Mouse (Mus musculus): ENCODE measurements around the gene Tprn. TPM values are rescaled to one million over a fixed set of nuclear protein-coding genes. Genes with fewer than 3 reads are reported as not detected.

Tprn gene
- total RNA-seq, 4 experiments from 2014 or later = 26.5 to 30.6 (median 28.6) TPM

DNA sequence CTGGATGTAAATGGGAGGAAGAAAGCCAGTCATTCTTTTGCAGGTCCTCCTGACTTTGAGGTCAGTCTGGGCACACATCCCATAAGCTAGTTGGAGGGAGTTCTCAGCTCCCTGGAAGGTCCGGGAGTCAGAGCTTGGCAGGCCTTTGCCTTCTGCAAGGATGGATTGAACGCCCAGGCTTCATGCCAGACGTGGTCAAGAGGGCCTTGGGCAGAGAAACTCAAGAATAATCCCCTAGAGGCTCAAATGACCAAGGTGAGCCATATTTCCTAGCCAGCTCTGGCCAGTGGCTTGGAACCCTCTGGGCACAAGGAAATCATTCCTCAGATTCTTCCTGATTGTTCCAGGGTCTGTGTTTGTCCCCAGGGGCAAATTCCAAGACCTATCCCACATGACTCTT is 2.4 kb downstream of the Tprn start:
- DNase-seq (ENCODE audit: low spot score in 2 of 2) = no peak

DNA sequence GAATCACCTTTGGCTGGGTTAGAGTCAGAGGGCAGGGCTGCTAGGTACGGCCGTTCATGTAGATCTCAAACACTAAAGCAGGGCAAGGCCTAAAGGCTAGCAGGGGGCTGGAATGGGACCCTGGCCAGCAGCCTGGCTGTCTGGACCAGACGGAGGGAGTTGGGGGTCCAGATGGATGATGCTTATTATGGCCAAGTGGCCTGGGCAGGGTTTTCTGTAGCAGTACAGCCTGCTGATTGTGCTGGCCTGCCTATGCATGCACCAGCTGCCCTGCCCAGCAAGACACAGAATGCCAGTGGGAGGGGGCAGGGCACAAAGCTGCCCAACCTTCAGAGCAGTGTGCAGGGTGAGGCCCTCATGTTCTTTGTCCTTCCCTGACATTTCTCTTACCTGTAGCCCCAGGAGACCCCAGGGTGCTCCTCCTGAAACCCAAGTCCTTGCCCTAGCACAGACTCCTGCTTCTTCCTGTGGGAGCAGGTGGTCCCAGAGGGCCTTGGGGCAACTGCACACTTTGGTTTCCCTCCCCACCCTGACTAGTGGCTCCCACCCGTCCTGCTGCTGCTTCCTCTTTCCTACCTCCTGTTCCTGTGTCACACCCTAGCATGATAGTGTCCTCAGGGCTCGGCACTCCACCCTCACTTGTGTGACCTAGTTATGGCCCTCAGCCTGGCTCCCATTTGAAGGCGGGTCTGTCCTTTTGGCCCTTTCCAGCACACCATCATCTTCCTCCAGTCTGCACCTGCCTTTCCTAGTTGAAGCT is 3.7 kb downstream of the Tprn start:
- no peak for DNase-seq (ENCODE audit: low spot score in 2 of 2)

DNA sequence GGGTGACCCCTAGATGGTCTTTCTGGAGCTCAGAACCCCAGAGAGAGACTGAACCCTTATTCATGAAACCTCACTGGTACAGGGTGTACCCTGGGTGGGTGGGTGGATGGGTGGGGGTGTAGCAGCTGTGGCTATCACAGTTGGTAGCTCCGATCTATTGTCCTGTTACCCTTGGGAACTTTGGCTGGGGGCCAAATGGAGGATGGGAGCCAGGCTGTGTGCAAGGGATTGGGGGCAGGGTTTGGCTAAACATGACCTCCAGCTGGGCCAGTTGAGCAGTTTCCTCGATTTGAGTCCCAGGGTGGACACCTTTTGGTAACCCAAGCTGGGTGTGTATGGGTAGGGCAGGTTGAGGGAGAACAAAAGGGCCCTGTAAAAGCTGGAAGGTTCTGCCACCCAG is 4.3 kb downstream of the Tprn start:
- DNase-seq (ENCODE audit: low spot score in 2 of 2) = peak in 1 of 2 experiments; percentile 80

DNA sequence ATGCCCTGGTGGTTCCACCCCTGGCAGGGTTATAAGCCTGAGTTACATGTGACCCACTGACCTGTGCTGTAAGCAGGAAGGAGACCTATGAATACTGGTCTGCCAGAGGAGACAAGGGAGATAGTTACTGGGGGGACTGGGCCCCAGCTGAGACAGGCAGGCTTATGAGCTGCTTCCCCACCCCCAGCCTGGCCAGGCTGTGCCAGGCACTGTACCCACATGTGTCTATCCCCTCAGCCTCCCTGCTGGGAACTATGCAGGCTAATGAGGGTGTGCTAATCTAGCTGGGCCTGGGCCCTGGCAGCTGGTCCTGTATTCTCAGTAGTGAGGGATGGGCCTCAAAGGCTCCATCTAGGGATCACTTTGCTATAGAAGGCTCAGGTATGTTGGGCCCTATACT is 4.8 kb downstream of the Tprn start:
- DNase-seq (ENCODE audit: low spot score in 2 of 2) = peak in 1 of 2 experiments; percentile 72

DNA sequence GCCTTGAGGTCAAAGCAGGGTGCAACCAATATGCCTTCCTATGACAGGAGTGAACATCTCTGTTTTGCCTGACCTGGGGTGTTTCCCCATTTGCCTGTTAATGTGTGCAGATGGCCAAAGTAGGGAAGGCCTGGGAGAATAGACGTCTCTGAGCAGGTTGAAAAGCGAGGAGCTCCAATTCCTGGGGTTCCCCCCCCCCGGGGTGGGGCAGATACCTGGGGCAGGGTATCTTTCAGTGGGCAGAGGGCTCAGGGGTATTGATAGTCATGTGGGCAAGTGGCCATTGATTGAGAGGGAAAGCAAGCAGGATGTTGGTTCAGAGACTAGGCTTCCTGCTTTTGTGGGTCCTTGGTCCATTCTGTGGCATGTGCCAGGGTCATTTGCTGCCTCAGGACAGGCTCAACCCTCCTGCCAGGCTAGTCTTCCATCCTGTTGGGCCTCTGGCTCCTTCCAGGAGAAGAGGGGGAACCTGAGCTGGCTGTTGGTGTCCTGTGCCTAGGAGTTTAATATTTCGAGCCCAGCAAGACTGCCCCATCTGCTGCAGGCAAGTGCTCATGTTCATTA is 5.4 kb downstream of the Tprn start:
- DNase-seq (ENCODE audit: low spot score in 2 of 2) = no peak

DNA sequence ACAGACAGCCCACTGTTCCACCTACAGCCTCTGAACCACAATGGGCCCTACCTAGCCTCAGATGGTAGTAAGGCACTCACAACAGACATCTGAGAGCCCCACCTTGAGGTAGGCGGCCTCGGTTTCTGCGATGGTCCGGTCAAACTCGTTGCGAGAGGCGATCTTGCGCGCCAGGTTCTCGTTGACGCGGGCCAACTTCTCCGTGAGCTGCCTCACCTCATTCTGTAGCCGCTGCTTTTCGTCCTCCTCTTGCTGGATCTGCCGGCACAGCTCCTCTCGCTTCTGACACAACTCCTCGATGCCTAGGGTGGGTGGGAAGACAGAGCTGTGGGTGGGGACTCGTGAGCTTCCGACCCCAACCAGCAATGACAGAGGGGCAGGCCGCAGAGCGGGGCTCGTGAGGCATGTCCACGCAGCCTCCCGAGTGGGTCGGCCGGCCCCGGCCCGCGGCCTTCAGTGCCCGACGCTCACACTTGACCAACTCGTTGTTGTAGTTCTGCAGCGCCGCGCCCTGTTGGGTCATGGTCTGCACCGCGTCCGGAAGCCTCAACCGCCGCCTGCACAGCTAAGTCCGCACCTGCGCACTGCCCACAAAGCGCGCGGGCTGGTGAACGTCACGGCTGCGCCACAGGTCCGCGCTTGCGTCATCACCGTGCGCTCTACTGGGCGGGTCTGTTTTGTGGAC is 9.6 kb downstream of the Tprn start, which contains the start of the genes Ssna1 and Anapc2:
Ssna1 (minus strand) TSS at position 612 of the 685 bp plus-strand sequence.
Anapc2 (plus strand) TSS at position 652 of the 685 bp plus-strand sequence.
- DNase-seq (ENCODE audit: low spot score in 2 of 2) = peak; percentile 94 to 99

DNA sequence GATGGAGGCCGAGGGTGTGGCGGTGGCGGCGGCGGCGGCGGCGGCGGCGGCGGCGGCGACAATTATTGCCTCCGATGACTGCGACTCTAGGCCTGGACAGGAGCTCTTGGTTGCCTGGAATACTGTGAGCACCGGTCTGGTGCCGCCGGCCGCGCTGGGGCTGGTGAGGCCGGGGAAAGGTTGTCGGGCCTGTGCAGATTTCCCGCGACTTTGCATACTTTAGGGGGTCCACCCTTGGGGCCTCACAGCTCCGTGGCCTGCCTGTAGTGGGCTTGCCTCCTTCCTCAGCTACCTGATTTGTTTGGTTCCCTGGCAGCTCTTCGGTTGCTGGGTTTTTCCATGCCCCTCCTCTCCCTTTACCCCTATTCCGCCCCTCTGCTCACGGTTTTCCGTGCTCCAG is 10.1 kb downstream of the Tprn start:
- DNase-seq (ENCODE audit: low spot score in 2 of 2) = no peak

DNA sequence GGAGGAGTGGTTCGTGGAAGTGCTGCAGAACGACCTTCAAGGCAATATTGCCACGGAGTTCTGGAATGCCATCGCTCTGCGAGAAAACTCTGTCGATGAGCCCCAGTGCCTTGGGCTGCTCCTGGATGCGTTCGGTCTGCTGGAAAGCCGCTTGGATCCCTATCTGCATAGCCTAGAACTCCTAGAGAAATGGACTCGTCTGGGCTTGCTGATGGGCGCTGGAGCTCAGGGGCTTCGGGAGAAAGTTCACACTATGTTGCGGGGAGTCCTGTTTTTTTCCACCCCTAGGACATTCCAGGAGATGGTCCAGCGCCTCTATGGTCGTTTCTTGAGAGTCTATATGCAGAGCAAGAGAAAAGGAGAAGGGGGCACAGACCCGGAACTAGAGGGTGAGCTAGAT is 10.6 kb downstream of the Tprn start:
- DNase-seq (ENCODE audit: low spot score in 2 of 2) = no peak

DNA sequence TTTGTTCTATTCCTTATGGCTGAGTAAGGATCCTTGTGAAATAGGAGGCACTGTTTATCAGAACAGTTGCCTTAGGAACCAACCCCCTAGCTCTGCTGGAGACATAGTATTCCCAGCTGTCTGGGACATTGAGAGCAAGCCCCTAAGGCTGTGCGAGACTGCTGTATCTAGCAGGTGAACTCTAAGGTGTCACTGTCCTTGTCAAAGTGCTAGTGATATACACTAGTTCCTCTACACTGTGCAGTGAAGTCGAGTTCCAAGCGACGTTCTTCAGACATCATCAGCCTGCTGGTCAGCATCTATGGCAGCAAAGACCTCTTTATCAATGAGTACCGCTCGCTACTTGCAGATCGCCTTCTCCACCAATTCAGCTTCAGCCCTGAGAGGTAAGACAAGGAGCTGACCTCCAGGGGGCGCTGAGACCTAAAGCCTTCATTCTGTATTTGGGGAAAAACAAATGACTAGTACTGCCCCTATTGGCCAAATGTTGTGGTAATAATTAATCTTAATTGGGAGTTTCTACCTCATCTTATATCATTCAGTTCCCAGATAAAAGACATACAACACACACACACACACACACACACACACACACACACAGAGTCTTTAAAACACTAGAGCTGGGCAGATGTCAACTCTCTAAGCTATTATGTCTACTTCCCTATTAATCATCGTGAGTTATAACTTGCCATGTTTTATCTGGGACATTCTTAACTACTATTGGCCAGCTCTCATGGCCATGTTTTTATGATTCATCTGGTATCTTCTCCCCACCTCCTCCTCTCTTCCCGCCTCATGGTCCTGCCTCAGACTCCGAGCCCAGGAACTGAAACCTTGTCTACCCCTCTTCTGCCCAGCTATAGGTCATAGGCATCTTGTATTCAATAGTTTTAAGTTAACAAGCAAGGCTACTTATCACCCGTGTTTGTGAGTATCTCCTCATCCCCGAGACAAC is 16.8 kb downstream of the Tprn start:
- no peak for DNase-seq (ENCODE audit: low spot score in 2 of 2)

DNA sequence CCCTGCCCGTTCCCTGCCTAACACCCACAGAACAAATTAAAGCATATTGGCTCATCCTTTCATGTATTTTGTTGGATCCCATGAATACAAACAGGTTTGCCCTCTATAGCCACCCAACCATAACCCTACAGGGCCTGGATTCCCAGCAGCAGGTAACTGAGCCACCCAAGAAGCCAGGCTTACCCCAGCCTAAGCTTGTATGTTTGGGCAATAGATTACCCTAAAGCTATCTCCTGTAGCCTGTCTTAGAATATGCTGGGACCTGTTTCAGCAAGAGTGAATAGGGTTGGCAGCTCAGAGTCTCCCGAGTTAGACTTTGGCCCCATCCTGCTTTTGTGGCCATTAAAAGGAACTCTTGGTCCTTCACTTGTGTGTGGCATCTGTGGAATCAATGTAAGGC is 23.1 kb downstream of the Tprn start:
- no peak for DNase-seq (ENCODE audit: low spot score in 2 of 2)

DNA sequence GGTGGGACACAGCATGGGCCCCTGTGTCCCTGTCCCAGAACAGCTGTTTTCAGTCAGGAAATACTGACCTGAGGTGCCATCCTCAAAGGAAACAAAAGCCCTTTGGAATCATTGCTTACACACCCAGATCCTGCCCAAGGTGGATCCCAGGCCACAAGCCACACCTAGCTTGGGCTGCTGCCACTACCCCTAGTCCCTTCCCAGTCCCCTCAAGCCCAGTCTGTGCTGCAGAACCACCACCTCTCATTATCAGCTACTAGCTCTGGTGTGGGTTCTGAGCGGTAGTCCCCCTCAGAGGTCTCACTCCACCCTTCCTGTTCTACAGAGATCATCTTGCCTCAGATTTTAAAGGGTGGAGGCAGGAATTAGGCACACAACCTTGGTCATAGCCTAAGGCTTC is 23.9 kb downstream of the Tprn start:
- no peak for DNase-seq (ENCODE audit: low spot score in 2 of 2)

DNA sequence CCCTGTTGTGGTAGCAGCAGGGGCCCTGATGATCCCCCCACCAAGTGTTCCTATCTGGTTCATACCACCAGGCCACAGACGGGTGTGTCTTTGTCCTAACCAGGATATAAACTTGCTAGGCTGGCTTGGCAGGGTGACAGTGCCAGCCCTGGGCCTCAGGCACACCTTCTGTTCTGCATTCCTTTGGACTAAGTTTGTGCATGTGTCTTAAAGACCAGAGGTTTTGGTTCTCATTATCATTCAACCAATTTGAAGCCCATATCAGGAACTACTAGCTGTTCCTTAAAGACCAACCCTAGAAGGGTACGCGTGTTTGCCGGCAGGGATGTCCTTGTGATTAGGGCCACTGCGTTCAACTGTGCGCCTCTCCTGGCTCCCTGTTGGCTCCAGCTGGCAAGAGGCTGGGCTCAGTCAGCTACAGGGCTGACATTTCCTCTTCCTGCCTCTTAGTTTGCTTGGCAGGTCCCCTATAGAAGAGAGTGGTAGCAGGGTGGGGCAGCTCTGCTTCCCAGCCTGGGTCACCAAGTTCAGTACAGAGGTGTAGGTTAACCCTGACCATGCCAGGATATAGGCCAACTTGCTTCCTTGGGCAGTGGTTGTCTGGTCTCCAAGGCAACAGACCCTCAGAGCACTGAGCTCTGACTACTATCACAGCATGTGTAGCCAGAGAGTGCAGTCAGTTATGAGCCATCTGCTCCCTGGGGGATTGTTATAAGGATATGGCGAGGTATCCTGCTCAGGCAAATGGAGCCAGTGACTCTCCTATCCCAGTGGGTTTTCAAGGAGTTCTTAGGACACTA is 24.6 kb downstream of the Tprn start:
- DNase-seq (ENCODE audit: low spot score in 2 of 2) = no peak

DNA sequence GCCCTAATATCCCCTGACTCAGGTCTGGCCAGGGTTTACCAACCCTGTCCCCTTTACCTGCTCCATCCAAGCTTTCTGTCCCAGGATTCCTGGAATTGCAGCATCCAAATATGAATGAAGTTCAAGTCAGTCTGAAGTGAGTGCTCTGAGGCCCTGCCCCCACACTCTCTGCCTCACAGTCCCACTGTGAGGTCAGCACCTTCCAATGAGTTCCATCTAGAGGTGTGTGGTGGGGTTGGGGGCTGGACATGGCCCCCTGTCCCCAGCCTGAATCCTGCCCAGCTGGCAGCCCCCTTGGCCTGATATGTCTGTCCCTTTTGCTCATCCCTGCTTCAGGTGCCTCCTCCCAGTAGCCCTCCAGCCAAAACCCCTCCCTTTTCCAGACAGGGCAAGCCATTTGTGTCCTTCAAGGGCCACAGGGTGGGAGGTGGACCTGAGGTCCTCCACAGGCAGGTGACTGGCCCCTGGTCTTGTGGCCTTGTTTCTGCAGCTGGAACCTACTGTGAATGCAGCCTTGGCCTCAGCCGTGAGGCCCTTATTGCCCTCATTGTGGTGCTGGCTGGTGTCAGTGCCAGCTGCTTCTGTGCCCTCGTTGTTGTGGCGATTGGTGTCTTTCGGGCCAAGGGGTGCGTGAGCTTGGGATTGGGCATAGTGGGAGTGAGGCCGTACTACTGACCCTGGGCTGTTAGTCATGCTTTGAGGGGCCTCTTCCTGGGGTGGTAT is 25.7 kb downstream of the Tprn start, which contains the start of gene Tmem210:
Tmem210 (plus strand) TSS at position 219 of the 723 bp plus-strand sequence.
- DNase-seq (ENCODE audit: low spot score in 2 of 2) = no peak

DNA sequence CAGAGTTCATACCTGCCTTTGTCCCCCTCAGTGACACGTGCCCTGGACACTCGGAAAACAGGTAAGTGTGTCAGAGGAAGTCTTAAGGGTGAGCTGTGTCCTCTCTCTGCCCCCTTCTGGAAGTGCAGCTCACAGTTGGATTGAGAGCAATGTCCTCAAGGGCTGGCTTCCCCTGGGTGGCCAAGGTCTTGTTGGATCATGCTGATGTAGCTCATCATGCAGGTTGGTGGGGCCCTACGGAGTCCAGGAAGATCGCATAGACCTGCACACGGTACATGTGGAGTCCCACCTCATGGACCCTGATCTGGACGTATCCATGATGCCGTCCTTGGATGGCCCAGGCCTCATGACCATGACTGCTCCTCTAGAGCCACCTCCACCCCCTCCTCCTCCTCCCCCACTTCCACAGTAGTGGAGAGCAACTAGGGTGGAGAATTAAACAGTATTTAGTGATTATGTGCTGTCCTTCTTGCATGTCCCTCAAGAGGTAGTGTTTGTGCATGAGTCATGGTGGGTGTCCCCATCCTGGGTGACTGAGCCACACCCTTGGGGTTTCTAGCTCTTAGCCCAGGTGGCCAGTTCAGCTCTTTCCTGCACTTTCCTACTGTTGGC is 26.4 kb downstream of the Tprn start:
- no peak for DNase-seq (ENCODE audit: low spot score in 2 of 2)

DNA sequence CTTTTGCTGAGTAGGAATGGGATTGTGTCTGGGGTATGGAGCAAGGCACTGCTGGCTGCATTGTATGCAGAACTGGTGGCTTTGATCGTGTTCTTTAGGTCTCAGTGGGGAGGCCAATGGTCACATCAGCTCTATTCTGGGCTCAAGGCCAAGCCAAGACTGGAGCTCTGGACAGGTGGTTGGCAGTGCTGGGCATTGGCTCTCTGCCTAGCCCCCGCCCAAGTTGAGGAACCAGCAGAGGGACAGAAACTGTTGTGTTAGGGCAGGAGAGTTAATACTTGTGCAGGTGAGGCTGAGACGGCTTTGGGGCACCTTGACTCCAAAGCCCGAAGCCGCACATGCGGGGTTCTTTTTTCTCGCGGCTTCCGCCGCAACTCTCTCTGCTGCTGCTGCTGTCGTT is 27.2 kb downstream of the Tprn start, which contains the start of gene Lrrc26:
Lrrc26 (plus strand) TSS at position 265 of the 400 bp plus-strand sequence.
- DNase-seq (ENCODE audit: low spot score in 2 of 2) = no peak

DNA sequence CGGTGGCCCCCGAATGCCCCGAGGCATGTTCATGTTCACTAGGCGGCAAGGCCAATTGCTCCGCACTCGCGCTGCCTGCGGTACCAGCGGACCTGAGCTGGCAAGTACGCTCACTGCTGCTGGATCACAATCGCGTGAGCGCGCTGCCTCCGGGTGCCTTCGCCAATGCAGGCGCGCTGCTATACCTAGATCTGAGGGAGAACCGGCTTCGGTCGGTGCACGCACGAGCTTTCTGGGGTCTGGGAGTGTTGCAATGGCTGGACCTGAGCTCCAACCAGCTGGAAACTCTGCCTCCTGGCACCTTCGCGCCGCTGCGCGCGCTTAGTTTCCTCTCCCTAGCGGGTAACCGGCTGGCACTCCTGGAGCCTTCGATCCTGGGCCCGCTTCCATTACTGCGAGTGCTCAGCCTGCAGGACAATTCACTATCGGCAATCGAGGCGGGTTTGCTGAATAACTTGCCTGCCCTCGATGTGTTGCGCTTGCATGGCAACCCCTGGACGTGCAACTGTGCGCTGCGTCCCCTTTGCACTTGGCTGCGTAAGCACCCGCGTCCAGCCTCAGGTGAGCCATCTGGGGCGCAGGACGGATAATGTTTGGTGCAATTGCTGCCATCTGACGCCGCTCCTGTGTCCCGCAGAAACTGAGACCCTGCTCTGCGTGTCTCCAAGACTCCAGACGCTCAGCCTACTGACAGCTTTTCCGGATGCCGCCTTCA is 27.8 kb downstream of the Tprn start:
- peak in 1 of 2 experiments; percentile 76 for DNase-seq (ENCODE audit: low spot score in 2 of 2)

DNA sequence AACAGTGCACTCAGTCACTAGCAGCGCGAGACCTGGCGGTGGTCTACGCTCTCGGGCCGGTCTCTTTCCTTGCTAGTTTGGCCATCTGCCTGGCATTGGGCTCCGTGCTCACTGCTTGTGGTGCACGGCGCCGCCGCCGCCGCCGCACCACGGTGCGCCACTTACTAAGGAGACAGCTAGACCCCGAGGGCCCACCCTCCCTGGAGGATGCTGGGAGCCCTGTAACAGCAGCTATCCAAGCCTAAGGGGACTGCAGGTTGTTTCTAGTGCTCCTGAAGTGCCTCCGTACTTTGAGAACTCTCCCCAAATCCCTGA is 28.4 kb downstream of the Tprn start:
- no peak for DNase-seq (ENCODE audit: low spot score in 2 of 2)

DNA sequence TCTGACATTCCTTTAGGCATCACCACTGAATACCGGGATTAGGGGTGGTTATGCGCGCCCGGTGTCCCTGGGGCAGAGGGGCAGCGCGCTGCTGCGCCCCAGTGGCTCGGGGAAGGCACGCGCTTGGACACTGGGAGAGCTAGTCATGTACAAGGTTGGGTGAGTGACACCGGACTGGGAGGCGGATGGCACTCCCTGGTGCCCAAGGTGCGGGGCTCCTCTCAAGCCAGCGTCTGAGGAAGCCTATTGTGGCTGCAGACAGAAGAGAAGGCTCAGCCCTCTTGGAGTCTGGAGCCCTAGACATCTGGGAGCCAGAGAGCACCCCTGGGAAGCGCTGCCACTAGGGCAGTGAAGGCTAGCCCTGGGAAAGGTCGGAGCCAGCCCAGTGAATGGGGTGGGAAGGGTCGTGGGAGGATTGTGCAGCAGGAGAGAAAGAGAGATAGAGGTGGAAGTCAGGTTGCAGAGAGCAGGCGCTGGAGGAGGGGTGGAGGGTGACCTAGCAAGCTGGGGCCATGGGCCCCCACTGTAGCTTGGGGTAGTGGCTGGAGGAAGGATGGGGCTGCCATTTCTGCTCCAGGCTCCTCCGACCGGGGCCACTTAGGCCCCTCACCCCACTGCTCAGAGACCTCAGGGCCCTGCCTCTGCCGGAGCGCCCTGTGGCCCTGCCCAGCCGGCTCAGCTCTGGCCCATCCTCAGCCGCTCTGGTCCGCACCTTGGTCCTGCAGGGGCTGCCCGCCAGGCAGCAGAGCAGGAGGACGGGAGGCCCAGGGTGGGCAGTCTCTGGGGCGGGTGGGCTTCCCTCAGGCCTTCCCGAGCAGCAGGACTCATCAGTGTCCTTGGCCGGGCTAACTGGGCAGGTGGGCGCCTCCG is 29.0 kb downstream of the Tprn start:
- DNase-seq (ENCODE audit: low spot score in 2 of 2) = no peak
